Mouse (Mus musculus) urinary bladder, postnatal 14 days (tissue): Measurements from ENCODE around the gene Itln1.
A peak's percentile ranks its signal among the peaks of the same experiment; 100 is the strongest.
"Not testable (repeated sequence)": the region's sequence is repeated elsewhere in the genome, so short reads cannot be mapped to it uniquely, and the experiment has no call there.

ENCODE experiments used
- DNase-seq: peaks from one replicate; pipeline ENCODE4 v3.0.0; 2021; ENCODE audit warnings: low spot score

Itln1 gene

DNA sequence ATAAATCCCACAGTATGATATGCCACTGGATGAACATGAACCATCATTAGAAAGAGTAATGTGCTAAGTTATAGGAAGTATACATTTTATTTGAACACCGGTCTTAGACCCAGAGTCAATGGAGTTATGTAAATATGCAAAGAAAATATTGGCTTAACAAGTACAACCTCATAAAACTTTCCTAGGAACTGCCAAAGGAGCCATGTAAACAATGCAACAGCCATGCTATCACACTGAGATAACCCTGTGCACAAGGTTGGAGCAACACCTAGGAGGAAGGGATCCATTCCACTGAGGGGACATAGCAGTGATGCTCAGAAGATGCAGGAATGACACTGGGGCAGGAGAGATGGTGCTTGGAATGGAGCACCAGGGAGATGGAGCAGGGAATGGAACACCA lies 21.3 kb downstream of the Itln1 start:
- DNase-seq, result no peak

DNA sequence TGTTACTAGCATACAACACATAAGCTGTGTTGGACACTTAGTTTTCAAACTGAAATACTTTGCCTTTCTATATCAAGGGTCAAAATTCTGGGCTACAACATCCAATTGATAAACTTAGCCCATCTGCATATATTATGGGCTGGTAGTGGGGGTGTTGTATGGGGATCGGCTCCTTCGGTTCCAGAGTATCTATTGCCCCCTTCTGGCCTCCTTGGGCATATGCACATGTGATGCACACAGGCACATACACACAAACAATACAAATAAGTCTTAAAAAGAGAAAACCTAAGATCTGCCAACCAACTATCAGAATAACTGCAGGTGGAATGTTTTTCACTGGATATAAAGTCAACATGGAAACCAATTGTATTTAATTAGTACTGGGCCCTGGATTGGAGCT lies 21.9 kb downstream of the Itln1 start:
- no peak for DNase-seq

DNA sequence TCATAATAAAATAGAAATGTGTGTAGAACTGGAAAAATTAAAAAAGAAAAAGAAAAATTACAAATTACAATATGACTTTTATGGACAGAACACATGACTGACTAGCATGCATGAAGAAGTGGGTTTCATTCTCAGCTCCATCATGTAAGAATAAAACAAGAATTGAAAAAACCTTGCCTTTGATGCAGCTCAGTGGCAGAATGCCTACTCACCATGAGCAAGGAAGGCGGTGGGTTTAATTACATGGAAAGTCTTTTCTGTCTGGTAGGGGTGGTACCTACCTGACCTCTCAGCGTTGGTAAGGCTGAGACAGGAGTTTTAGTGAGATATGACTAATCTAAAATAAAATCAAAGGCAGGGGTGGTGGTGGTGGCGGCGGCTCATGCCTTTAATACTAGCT lies 30.5 kb downstream of the Itln1 start:
- no peak for DNase-seq

DNA sequence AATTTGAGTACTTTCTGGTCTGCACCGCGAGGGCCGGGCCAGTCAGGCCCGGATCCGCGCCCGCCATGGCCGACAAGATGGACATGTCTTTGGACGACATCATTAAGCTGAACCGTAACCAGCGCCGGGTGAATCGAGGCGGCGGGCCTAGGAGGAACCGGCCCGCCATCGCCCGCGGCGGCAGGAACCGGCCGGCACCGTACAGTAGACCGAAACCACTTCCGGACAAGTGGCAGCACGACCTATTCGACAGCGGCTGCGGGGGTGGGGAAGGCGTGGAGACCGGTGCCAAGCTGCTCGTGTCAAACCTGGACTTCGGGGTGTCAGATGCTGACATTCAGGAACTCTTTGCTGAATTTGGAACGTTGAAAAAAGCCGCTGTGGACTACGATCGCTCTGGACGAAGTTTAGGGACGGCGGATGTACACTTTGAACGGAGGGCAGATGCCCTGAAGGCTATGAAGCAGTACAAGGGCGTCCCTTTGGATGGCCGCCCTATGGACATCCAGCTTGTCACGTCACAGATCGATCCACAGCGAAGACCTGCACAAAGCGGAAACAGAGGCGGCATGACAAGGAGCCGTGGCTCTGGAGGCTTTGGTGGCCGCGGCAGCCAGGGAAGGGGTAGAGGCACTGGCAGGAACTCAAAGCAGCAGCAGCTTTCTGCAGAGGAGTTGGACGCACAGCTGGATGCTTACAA lies 31.4 kb downstream of the Itln1 start:
- peak; percentile 78 for DNase-seq

DNA sequence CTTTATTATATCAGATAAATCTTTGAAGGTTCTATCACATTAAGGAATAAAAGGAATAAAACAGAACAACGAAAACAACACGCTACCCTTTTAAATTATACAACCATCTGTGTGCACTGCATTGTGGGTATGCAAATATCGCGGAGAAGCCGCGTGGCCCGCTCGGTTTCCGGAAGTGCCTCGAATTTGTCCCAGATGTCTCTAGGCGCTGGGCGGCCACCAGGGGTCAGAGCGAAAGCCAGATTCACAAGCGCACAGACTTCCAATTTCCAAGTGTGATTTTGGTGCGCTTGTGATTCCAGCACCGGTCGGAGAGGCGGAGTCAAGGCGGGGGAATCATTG lies 31.9 kb downstream of the Itln1 start, which contains the start of gene Alyref2:
TSS of gene Alyref2 (plus strand) at position 229 of the 342 bp plus-strand sequence.
- peak; percentile 94 for DNase-seq

DNA sequence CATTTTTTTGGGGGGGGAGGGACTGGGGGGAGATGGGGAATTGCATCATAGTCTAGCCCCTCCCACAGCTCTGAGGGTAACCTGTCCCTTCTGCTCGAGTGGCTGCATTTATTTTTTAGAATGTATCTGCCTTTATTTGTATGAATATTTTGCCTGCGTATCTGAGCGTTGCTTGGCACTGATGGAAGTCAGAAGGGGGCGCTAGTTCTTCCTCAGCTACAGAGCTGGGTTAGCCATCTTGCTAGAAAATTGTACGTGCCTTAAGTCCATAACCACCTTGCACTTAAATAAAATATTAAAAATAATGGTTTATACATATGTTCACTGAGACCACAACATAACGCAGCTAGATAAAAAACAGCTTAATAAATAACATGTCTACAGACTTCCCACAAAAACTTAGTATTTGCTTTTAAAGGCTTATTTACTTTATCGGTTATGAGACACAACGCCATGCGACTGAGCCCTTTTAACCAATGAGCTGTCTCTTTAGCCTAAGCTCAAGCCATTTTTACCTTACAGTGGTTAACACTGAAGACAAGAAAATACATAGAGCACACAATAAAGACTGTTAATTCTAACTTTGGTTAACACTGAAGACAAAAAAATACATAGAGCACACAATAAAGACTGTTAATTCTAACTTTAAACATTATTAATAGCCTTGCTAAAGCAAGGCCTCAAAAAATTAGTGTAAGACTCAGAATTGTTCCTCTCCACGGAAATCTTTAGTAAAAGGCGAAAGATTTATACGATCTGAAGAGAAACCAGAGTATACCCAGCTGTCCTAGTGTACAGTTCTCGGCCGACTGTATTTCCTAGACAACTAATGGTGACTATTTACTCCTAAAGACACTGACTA lies 32.5 kb downstream of the Itln1 start:
- DNase-seq, result peak; percentile 56

DNA sequence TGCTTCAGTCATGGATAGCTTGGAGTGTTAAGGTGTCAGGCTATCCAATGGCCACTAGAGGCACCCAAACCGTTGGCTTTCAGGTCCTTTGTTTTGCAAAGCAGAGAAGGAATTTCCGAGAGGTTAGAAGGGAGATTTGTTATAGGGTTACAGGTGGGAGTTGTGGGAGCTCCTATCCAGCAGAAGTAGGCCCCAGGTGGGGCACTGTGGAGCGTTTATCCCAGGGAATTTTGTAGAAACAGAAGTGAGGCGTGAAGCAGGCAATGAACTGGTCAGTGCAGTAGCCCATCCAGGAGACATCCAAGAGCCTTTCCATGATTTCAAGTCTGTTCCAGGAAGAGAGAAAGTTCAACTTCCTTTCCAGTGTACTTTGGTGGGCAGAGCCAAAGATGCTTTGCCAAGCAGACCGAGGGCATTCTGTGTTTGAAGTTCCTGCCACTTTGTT lies 33.4 kb downstream of the Itln1 start:
- DNase-seq, result no peak

DNA sequence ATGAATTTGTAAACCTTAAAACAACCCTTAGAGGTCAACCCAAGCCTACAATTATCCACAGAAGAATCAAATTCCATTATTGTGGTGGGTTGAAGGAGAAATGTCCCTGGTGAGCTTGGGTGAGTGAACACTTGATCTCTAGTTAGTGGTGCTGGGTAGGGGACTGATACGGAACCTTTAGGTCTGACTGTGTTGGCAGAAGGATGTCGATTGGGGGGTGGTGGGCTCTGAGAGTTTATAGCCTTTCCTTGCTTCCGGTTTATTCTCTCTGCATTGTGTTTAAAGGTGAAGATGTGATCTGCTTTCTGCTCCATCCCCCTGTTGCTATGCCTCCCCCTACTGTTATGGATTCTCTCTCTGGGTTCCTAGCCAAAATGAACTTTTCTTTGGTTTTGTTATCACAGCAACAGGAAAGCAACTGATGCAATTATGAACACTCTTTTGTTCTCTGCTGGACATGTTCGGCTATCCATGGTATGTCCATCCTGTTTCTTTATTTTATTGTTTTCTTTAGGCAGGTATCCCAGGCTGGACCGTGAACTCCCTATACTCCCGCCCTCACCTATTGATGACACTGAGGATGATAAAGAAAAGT lies 34.0 kb downstream of the Itln1 start:
- DNase-seq, result no peak

DNA sequence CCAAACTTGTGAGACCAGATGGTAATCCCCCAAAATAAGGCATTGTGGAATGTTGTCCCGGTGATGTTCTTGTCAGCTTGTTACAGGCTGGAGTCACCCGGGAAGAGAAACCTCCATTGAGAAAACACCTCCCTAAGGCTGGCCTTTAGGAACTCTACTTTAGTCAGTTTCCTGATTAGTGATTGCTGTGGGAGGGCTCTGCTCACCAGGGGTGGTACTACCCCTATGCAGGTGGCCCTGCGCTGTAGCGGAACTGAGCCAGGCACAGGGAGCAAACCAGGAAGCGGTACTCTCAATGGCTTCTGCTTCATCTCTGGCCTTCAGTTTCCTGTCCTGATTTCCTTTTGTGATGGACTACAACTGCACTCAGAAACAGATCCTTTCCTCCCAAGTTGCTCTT lies 35.2 kb downstream of the Itln1 start:
- no peak for DNase-seq

DNA sequence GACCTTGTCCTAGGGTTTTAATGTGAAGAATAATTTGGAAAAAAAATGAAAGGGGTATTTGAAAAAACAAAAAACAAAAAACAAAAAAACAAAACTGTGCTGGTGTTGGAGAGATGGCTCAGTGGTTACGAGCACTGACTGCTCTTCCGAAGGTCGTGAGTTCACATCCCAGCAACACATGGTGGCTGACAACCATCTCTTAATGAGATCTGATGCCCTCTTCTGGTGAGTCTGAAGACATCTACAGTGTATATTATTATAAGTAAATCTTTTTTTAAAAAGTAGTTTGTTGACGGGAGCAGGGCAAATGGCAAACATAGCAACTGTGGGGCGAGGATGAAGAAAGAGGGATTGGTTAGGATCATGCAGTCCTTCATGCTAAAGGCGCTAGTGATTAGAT lies 39.7 kb downstream of the Itln1 start:
- no peak for DNase-seq

DNA sequence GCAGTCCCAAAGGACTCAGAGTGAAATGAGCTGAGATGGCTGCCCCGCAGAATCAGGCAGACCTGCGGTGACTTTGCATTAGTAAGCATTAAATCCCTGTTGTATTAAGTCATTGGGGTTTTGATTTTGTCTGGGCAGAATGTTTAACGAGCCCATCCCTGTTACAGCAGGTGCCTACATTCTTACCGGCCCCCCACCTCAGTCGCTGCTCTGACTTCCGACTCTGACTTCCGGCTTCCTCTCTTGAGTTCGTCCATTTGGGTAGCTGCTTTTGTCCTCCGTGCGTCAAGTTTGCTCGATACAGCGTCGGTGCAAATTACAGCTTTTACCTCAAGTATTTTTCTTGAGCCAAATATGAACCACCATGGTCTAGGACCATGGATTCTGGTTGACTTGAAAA lies 40.9 kb downstream of the Itln1 start:
- DNase-seq, result no peak

DNA sequence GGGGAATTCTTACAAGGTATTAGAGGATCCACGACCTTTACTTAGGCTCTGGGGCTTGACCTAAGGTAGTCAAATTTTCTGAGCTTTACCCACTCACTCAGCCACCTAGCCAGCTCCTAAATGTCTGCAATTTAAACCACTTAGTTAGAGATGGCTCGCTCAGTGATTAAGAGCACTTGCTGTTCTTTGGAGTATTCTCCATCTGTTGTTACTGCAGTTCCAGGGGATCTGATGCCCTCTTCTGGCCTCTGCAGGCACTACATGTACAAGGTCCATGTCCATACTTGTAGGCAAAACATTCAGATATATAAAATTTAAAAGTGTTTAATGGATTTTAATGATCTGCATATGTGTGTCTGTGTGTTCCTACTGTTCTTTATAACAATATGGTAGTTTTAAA lies 56.1 kb downstream of the Itln1 start:
- peak; percentile 78 for DNase-seq

DNA sequence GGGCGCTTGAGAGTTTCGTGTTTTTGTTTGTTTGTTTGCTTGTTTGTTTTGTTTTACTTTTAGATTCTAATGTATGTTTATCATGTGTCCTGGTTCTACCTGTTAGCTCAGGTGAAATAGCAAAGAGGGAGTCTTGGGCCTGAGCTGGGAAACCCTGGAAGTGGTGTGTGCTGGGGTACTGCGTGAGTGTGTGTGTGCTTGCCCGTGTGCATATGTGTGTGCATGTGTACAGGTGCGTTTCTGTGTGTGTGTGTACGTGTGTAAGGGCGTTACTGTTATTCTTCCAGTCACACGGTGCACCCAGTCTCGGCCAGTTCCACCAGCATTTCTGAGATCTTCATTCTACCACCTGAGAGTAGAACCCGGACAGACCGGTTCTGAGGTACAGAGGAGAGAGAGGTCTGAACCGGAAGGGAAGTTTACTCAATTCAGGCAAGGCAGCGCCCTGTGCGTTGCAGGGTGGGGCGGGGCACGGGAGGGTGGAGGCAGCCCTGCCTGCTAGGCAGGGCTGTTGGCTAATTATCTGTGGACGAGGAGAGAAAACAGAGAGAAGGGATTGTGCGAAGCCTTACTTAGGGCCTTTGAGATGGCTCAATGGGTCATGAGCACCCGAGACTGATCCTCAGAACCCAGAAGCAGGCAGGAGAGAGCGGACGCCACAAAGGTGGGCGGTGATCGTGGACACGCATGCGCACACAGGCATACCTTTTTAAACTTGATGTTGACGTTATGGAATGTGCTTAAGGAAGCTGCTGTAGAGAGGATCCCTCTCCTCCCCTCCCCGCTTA lies 57.1 kb downstream of the Itln1 start:
- DNase-seq, result peak; percentile 78

DNA sequence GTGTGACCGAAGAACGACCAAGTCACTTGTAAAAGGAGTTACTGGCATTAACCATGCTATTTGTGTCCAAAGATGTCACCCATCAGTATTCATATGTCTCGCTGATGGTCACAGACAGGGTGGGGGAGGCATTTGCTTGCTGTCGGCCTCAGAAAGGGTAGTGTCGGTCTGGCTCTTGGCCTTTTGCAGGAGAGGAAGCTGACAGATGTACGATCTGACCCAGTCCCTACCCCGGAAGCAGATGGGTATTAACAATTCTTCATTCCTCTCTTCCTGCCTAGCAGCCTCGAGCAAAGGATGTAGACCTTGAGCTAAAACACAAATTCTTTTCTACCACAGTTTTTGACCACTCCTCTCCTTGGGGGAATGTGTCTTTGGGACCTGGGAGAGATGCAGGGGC lies 58.0 kb downstream of the Itln1 start:
- DNase-seq, result no peak

DNA sequence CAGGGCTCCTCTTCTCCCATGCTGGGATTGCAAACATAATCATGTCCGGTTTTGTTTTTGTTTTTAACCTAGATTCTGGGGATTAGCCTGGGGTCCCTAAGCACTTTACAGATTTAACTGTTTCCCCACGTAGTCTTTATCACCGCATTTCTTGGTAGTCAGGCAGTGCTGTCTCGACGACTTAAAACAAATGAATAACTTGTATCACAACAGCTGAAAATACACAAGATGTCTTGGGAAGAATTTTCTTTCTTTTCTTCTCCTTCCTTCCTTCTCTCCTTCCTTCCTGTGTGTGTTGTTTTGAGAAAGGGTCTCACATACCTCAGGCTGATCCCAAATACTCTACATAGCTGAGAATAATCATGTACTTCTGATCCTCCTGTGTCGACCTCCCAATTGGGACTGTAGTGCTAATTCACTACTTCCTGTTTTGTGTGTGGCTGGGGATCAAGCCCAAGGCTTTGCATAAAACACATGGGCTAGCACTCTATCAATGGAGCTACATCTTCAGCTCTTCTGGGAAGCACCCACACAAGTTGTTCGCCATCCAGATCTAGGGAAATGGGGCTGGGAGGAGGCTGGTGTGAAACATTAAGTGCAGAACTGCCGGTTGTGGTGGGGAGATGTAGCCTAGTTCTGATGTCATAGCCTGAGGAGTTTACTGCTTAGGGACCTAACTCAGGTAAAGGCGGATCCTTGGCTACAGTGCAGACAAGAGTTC lies 61.0 kb downstream of the Itln1 start:
- DNase-seq, result no peak

DNA sequence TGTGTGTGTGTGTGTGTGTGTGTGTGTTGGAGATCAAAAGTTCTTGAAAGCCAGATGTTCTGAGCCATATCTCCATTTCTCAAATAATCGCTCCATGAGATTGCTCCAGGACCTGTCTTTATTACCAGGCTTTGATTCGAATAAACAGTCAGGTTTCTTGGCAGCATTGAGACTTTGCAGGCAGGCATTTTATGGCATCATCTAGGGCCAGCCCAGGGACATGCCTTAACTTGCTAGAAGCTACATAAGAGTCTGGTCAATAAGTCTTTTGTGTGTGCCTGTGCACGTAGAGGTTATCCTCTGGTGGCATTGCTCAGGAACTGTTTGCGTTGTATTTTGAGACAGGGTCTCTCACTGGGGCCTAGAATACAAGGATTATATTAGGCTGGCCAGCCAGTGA lies 61.6 kb downstream of the Itln1 start:
- DNase-seq, result peak; percentile 20

DNA sequence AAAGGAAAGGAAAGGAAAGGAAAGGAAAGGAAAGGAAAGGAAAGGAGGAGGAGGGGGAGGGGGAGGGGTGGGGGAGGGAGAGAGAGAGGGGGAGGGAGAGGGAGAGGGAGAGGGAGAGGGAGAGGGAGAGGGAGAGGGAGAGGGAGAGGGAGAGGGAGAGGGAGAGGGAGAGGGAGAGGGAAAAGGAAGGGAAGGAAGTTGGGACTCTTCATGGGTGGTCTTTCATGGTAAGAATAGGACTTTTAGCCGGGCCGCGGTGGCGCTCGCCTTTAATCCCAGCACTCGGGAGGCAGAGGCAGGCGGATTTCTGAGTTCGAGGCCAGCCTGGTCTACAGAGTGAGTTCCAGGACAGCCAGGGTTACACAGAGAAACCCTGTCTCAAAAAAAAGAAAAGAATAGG lies 63.2 kb downstream of the Itln1 start:
- DNase-seq, result not testable (repeated sequence)

DNA sequence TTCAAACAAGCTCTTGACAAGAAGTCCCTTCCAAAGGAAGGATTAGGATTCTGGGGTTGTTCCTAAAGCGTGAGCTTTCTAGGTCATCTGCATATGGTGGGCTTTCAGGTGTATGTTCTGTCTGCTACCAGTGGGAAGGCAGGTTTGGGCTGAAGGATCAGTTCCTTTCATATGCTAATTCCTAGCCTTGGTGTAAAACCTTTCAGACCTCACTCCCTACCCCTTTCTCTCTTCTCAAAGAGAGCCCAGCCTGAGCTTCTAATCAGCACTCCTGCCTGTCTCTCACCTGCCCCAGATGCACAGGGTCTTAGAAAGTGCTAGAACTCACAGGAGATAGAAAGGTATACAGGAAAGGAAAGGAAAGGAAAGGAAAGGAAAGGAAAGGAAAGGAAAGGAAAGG lies 63.6 kb downstream of the Itln1 start:
- DNase-seq, result no peak

DNA sequence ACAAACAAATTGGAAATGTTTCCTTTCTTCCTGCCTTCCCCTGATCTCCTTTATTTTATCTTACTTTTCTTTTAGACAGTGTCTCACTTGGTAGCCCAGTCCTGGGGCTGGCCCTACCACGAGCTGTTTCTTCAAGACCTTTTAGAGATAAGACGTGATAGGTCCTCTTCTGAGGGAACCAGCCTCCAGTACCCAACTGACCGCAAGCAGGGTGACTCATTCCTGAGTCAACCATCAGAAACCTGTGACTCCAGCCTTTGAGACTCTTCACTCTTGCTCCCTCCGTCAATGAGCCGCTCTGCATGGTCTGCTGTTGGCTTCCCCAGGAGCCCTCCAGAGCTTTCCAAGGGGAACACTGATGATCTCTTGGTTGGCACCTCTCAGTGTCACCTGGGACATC lies 64.2 kb downstream of the Itln1 start:
- DNase-seq, result peak; percentile 44

DNA sequence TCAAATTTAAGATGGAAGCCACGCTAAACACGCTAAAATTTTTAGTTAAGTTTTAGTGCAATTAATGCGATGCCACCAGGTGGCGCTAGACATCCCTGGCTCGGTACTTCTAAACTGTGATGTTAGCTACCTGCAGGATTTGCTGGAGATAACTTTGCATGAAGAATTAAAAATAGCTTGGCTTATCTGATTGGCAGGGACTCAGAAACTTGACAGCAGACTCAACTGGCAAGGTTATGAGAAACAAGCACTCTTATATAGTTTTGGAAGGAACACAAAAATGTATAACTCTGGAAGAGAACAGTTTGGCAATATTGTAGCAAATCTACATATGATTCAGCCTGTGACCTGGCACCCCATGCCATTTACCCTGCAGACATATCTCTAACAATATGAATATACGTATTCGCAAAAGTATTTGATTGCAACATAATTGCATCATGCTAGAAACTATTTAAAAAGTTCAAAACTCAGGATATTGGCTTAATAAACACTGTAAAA lies 64.7 kb downstream of the Itln1 start:
- peak; percentile 67 for DNase-seq

DNA sequence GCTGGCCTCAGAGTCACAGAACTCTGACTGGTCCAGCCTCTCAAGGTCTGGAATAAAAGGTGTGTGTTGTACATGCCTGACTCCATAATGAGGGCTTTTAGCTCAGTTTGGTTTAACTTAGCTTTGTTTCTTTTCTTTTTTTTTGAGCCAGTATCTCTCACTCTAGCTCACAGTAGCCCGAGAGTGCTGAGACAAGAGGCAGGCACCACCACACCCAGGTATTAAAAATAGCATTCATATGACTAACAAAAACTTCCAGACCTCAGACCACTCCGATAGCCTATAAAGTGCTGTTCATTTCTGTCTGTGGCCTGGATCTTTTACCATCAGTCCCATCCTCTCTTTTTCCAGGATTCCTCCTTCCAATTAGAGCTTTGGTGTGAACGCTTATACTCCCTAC lies 65.4 kb downstream of the Itln1 start:
- DNase-seq, result no peak
